Mouse (Mus musculus) gastrocnemius, adult 18-20 months (tissue): ENCODE measurements around the gene Mroh9. TPM values are rescaled to one million over a fixed set of nuclear protein-coding genes. Genes with fewer than 3 reads are reported as not detected.

Experiments used
- DNase-seq: peaks from one replicate; pipeline ENCODE4 v3.0.0; 2021; ENCODE audit warnings: low spot score
- total RNA-seq, 2 experiments: library from RNA; stranded (reverse); gene quantifications; 2 replicates each; pipeline ENCODE4 v1.2.3; 2021

Gene Mroh9
- total RNA-seq, 2 experiments from 2014 or later, result not detected

DNA sequence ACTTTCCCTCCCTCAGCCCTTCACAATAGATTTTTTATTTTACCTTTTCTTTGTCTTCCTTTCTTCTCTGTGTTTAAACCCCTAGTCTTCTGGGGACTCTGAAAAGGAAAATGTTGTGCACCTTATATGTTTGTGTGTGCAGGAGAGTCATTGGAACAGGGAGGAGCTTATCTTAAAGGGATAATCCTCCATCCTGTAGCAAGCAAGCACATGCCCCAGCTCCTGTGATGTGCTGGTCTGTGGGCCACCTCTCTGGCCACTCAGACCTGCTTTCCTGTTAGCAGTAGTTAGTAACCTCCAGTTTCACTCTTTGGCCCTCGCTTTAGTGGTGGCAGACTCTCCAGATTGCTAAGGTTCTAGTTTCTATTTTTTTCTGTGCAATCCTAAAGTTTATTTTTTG is 101.0 kb downstream of the Mroh9 start, which contains the start of gene Fmo3:
Gene Fmo3, minus strand, starts transcription at position 101 of the 400 bp plus-strand sequence.
- no peak for DNase-seq

Other genes starting within 250 kb of the Mroh9 start
- 10 to 100 TPM in 1 of 2 experiments, 1 to 10 TPM in 1; 8.4 to 11.1 TPM for gene Fmo1, start 219.1 kb downstream of the Mroh9 start, total RNA-seq
- gene Fmo2, start 186.9 kb downstream of the Mroh9 start, total RNA-seq, result 10 to 100 TPM; 12.2 to 13.8 TPM
- gene Fmo6, start 148.2 kb downstream of the Mroh9 start, total RNA-seq, result not detected
- gene Fmo3, start 101.1 kb downstream of the Mroh9 start, total RNA-seq, result not detected
- gene Prrx1, start 228.0 kb upstream of the Mroh9 start, total RNA-seq, result 10 to 100 TPM; 43.6 to 51.3 TPM